Mouse (Mus musculus) forebrain, embryonic 13.5 days (tissue): ENCODE measurements around the gene Fam107a. TPM values are rescaled to one million over a fixed set of nuclear protein-coding genes. Genes with fewer than 3 reads are reported as not detected.

ENCODE experiments used
- ATAC-seq: fragments of 200-750 bp; cut with Nextera tagmentation; 2 replicates; pipeline ENCODE4 v1.8.0; 2017
- H3K27ac ChIP-seq: fragments of 300-500 bp; sonication (generic); 2 replicates; pipeline ENCODE4 v1.5.1; 2015; ENCODE audit warnings: inconsistent platforms, mild to moderate bottlenecking, moderate library complexity
- H3K27me3 ChIP-seq: fragments of 300-500 bp; sonication (generic); 2 replicates; pipeline ENCODE4 v1.6.1; 2015; ENCODE audit warnings: mild to moderate bottlenecking, inconsistent platforms
- H3K36me3 ChIP-seq: fragments of 300-500 bp; sonication (generic); 2 replicates; pipeline ENCODE4 v1.6.1; 2015; ENCODE audit warnings: mild to moderate bottlenecking, inconsistent platforms; ENCODE audit not compliant: poor library complexity, severe bottlenecking
- H3K4me1 ChIP-seq: fragments of 300-500 bp; sonication (generic); 2 replicates; pipeline ENCODE4 v1.6.1; 2015; ENCODE audit warnings: inconsistent platforms
- H3K4me2 ChIP-seq: fragments of 300-500 bp; sonication (generic); 2 replicates; pipeline ENCODE4 v1.6.1; 2015; ENCODE audit warnings: inconsistent platforms, mild to moderate bottlenecking, moderate library complexity
- H3K4me3 ChIP-seq: fragments of 300-500 bp; sonication (generic); 2 replicates; pipeline ENCODE4 v1.5.1; 2015; ENCODE audit warnings: mild to moderate bottlenecking, inconsistent platforms
- H3K9ac ChIP-seq: fragments of 300-500 bp; sonication (generic); 2 replicates; pipeline ENCODE4 v1.6.1; 2015; ENCODE audit warnings: mild to moderate bottlenecking, inconsistent platforms
- H3K9me3 ChIP-seq: fragments of 300-500 bp; sonication (generic); replicated peaks from 2 replicates; pipeline ENCODE4 v1.6.1; 2016; ENCODE audit warnings: inconsistent platforms
- WGBS: fragments of 180-500 bp; shearing (Covaris S2); methylation state at CpG from one replicate; pipeline ENCODE4 v1.1.7; 2015; 5-methylcytosine and 5-hydroxymethylcytosine counted together
- polyA plus RNA-seq: library from polyadenylated mRNA; unstranded; fragments of >200 nt; fragmentation: Nextera tagmentation; extraction: Ambion mirVana; gene quantifications from 2 replicates; pipeline ENCODE4 v1.2.1, GENCODE M21; 2015

Fam107a gene
- polyA plus RNA-seq, 1 experiment from 2014 or later, result 0.30 TPM

- H3K4me3 ChIP-seq, result no peak overlapping the region
- no peak overlapping the region for H3K9ac ChIP-seq
- no peak overlapping the region for H3K27ac ChIP-seq
- H3K4me2 ChIP-seq, result no peak overlapping the region
- ATAC-seq, result no peak
- no peaks in the 10 kb centered on the region for H3K9me3 ChIP-seq
- no peaks in the 10 kb centered on the region for H3K27me3 ChIP-seq
- H3K4me1 ChIP-seq, result no peaks in the 10 kb centered on the region
- H3K36me3 ChIP-seq, result no peaks in the 10 kb centered on the region
- 80% methylated on average over 8 of the region's 8 CpGs for WGBS
Measured at GRCm38 (mm10) chr14:8246878-8247277, 70.9 kb downstream of the Fam107a start.

Other genes with a start within 250 kb of the Fam107a start
- gene Rpp14, start 237.7 kb downstream of the Fam107a start, polyA plus RNA-seq, result 56.4 and 57.3 TPM in 2 replicates
- 39.4 and 40.6 TPM in 2 replicates for gene Pxk, start 219.8 kb downstream of the Fam107a start, polyA plus RNA-seq
- gene Pdhb, start 145.0 kb downstream of the Fam107a start, polyA plus RNA-seq, result 238 and 247 TPM in 2 replicates
- gene Kctd6, start 103.9 kb downstream of the Fam107a start, polyA plus RNA-seq, result 4.6 and 5.6 TPM in 2 replicates
- gene Acox2, start 58.7 kb downstream of the Fam107a start, polyA plus RNA-seq, result not detected in 2 replicates
- not detected in 2 replicates for gene Oit1, start 60.7 kb upstream of the Fam107a start, polyA plus RNA-seq